ENCODE assay signal across 17 mouse cellular contexts in the genomic region with DNA sequence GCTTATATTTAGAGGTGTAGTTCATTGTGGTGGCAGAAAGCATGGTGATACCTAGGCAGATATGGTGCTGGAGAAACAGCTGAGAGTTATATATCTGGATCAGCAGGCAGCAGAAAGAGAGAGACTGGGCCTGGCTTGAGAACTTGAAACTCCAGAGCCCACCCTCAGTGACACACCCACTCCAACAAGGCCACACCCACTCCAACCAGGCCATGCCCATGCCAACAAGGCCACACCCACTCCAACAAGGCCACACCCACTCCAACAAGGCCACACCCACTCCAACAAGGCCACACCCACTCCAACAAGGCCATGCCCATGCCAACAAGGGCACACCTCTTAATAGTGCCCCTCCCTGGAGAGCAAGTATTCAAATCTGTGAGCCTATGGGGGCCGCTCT.
"Had no signal": no experiment of that assay in that cellular context is flagged by ENCODE, and none has a peak within 500 bp of the region (broad histone marks: within the 10 kb centered on the region; RNA-seq: fewer than 3 reads in every experiment).

No protein-coding gene starts in this region.

- H3K4me3 ChIP-seq: liver, embryonic 15.5 days; megakaryocyte, embryonic 14.5 days; midbrain, embryonic 10.5 days; midbrain, embryonic 12.5 days; myocyte; neural tube, embryonic 12.5 days; stomach, embryonic 15.5 days had no signal

- H3K4me1 ChIP-seq: midbrain, embryonic 10.5 days; midbrain, embryonic 12.5 days; neural tube, embryonic 12.5 days; stomach, embryonic 15.5 days had no signal

- DNase-seq: lung, adult 18-20 months; lung, embryonic 14.5 days; lung, postnatal 10 days; lung, postnatal 4 days; midbrain, embryonic 14.5 days; right cerebral cortex, postnatal 14 days; thymus, adult 2 months; thymus, postnatal 25 days had no signal

- H3K27ac ChIP-seq: liver, embryonic 15.5 days; midbrain, embryonic 10.5 days; midbrain, embryonic 12.5 days; neural tube, embryonic 12.5 days; stomach, embryonic 15.5 days; stomach, postnatal 0 days had no signal

- H3K9me3 ChIP-seq: liver, embryonic 15.5 days; midbrain, embryonic 10.5 days; midbrain, embryonic 12.5 days; neural tube, embryonic 12.5 days; stomach, embryonic 15.5 days had no signal

- H3K4me2 ChIP-seq: liver, embryonic 15.5 days; lung, embryonic 14.5 days; midbrain, embryonic 12.5 days; neural tube, embryonic 12.5 days; stomach, embryonic 15.5 days had no signal

- H3K36me3 ChIP-seq: liver, embryonic 15.5 days; midbrain, embryonic 10.5 days; midbrain, embryonic 12.5 days; neural tube, embryonic 12.5 days; stomach, embryonic 15.5 days had no signal

- H3K27me3 ChIP-seq: midbrain, embryonic 12.5 days; neural tube, embryonic 12.5 days; stomach, embryonic 15.5 days had no signal

- H3K9ac ChIP-seq: liver, embryonic 15.5 days; lung, embryonic 14.5 days; midbrain, embryonic 12.5 days; neural tube, embryonic 12.5 days; stomach, embryonic 15.5 days had no signal

- ATAC-seq: midbrain, embryonic 16.5 days had no signal
